Mouse (Mus musculus) bone marrow macrophage, adult 2 months (primary cell): ENCODE measurements at regions not wholly inside any gene's neighbourhood (a gene's known extent, or its start where the extent isn't known, plus 50 kb on each side); places are given as distances from the start of the nearest gene placed in this dataset.

Experiments used
- CTCF ChIP-seq: IDR thresholded peaks from 2 replicates; pipeline ENCODE4 v1.5.1; 2012; ENCODE audit warnings: low read depth, mild to moderate bottlenecking, low read length, moderate library complexity
- POLR2A ChIP-seq: IDR thresholded peaks from 2 replicates; pipeline ENCODE4 v1.6.1; 2012; ENCODE audit warnings: mild to moderate bottlenecking, low read depth, low read length, borderline replicate concordance

DNA sequence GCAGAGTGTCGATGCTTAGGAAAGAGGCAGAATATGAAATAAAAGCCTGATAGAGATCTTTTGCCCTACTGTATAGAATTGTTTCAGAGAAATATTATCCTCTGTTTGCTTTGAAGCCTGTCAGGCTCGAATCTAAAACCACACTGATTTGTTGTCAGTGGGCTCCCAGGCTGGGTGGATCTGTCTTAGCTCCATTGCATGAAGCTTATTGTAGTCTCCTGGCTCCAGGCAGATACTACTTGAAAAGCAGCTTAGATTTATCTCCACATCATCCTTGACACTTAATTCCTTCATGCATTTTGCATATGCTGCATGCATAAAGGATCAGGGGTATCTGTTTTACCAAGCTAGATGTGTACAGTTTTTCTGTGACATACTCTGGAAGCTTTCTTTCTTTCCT is 297.4 kb downstream of the Fam198b start:
- TF ChIP-seq CTCF (no peak), POLR2A (no peak)
